Mouse (Mus musculus) liver, embryonic 11.5 days (tissue): ENCODE data around the gene Wwc2. TPM values are rescaled to one million over a fixed set of nuclear protein-coding genes. Genes with fewer than 3 reads are reported as not detected.

ENCODE experiments used
- ATAC-seq: fragments of 200-750 bp; cut with Nextera tagmentation; replicated peaks from 2 replicates; pipeline ENCODE4 v1.8.0; 2017; ENCODE audit warnings: moderate number of reproducible peaks, mild to moderate bottlenecking, moderate TSS enrichment, moderate library complexity; ENCODE audit not compliant: low FRiP score
- DNase-seq: peaks from one replicate; pipeline ENCODE4 v3.0.0-alpha.2; 2017; ENCODE audit warnings: low spot score
- H3K27ac ChIP-seq: fragments of 300-500 bp; sonication (generic); 2 replicates; pipeline ENCODE4 v1.5.1; 2014; ENCODE audit warnings: mild to moderate bottlenecking, low read depth, low read length, control low read depth
- H3K27me3 ChIP-seq: fragments of 300-500 bp; sonication (generic); replicated peaks from 2 replicates; pipeline ENCODE4 v1.6.1; 2014; ENCODE audit warnings: low read length, mixed read lengths; ENCODE audit not compliant: control insufficient read depth, insufficient read depth
- H3K36me3 ChIP-seq: fragments of 300-500 bp; sonication (generic); 2 replicates; pipeline ENCODE4 v1.6.1; 2014; ENCODE audit warnings: mild to moderate bottlenecking, low read length, moderate library complexity, mixed read lengths; ENCODE audit not compliant: control insufficient read depth, insufficient read depth
- H3K4me1 ChIP-seq: fragments of 300-500 bp; sonication (generic); replicated peaks from 2 replicates; pipeline ENCODE4 v1.6.1; 2014; ENCODE audit warnings: low read length, mixed read lengths; ENCODE audit not compliant: control insufficient read depth, insufficient read depth
- H3K4me2 ChIP-seq: fragments of 300-500 bp; sonication (generic); 2 replicates; pipeline ENCODE4 v1.6.1; 2014; ENCODE audit warnings: mild to moderate bottlenecking, control low read depth, moderate library complexity
- H3K4me3 ChIP-seq: fragments of 300-500 bp; sonication (generic); 2 replicates; pipeline ENCODE4 v1.5.1; 2014; ENCODE audit warnings: low read depth, low read length, control low read depth
- H3K9ac ChIP-seq: fragments of 300-500 bp; sonication (generic); 2 replicates; pipeline ENCODE4 v1.6.1; 2014; ENCODE audit warnings: low read depth, low read length, control low read depth
- H3K9me3 ChIP-seq: fragments of 300-500 bp; sonication (generic); 2 replicates; pipeline ENCODE4 v1.6.1; 2016; ENCODE audit warnings: low read length, inconsistent platforms, mixed read lengths; ENCODE audit not compliant: control insufficient read depth
- WGBS: fragments of 180-500 bp; shearing (Covaris S2); extraction: QIAGEN DNeasy Blood & Tissue Kit; methylation state at CpG from one replicate; pipeline ENCODE4 v1.1.7; 2014; 5-methylcytosine and 5-hydroxymethylcytosine counted together
- polyA plus RNA-seq: library from polyadenylated mRNA; unstranded; fragments of >200 nt; fragmentation: Nextera tagmentation; extraction: Ambion mirVana; gene quantifications from 2 replicates; pipeline ENCODE4 v1.2.1, GENCODE M21; 2014

The Wwc2 gene
- polyA plus RNA-seq, 1 experiment from 2014 or later, result 7.3 TPM

- no peak overlapping the region for H3K4me3 ChIP-seq
- no peak for ATAC-seq
- WGBS, result 82% methylated on average over 7 of the region's 7 CpGs
Observed at GRCm38 (mm10) chr8:47914946-47915345, 75.8 kb downstream of the Wwc2 start.

GRCm38 (mm10) chr8:47914161-47914560, 76.6 kb downstream of the Wwc2 start:
- Histone ChIP-seq H3K4me1 (no peaks in the 10 kb centered on the region), H3K36me3 (no peaks in the 10 kb centered on the region), H3K27me3 (no peaks in the 10 kb centered on the region), H3K9ac (no peak overlapping the region), H3K9me3 (0 out of 2 replicates have a peak, but pooled peaks cover 2% of the 10 kb centered on the region), H3K4me3 (no peak overlapping the region), H3K4me2 (no peak overlapping the region), H3K27ac (no peak overlapping the region)
- no peak for DNase-seq
- no peak for ATAC-seq
- 86% methylated on average over 8 of the region's 8 CpGs for WGBS

More at GRCm38 (mm10) chr8:47914946-47915345, 75.8 kb downstream of the Wwc2 start:
- DNase-seq, result no peak
- H3K9ac ChIP-seq, result no peak overlapping the region
- H3K27ac ChIP-seq, result no peak overlapping the region
- no peaks in the 10 kb centered on the region for H3K4me1 ChIP-seq
- H3K36me3 ChIP-seq, result peaks cover 1% of the 10 kb centered on the region
- no peak overlapping the region for H3K4me2 ChIP-seq
- H3K9me3 ChIP-seq, result no peaks in the 10 kb centered on the region
- no peaks in the 10 kb centered on the region for H3K27me3 ChIP-seq

GRCm38 (mm10) chr8:47913621-47914020, 77.1 kb downstream of the Wwc2 start:
- no peaks in the 10 kb centered on the region for H3K36me3 ChIP-seq
- no peak for ATAC-seq
- 92% methylated on average over 9 of the region's 9 CpGs for WGBS
- no peak overlapping the region for H3K4me2 ChIP-seq
- H3K4me1 ChIP-seq, result no peaks in the 10 kb centered on the region
- H3K27ac ChIP-seq, result no peak overlapping the region
- no peak for DNase-seq
- H3K27me3 ChIP-seq, result no peaks in the 10 kb centered on the region
- H3K4me3 ChIP-seq, result no peak overlapping the region
- H3K9me3 ChIP-seq, result 0 out of 2 replicates have a peak, but pooled peaks cover 2% of the 10 kb centered on the region
- H3K9ac ChIP-seq, result no peak overlapping the region

- ATAC-seq, result no peak
- H3K27me3 ChIP-seq, result no peaks in the 10 kb centered on the region
- no peaks in the 10 kb centered on the region; the same call in 1 of the 2 replicates for H3K4me1 ChIP-seq
- H3K9me3 ChIP-seq, result 0 out of 2 replicates have a peak, but pooled peaks cover 2% of the 10 kb centered on the region
- H3K9ac ChIP-seq, result no peak overlapping the region
- DNase-seq, result no peak
- WGBS, result 92% methylated on average over 11 of the region's 11 CpGs
- no peak overlapping the region for H3K27ac ChIP-seq
- no peak overlapping the region for H3K4me3 ChIP-seq
- H3K4me2 ChIP-seq, result no peak overlapping the region
- H3K36me3 ChIP-seq, result no peaks in the 10 kb centered on the region
Observed at GRCm38 (mm10) chr8:47909681-47910080, 81.0 kb downstream of the Wwc2 start.

GRCm38 (mm10) chr8:47907056-47907455, 83.7 kb downstream of the Wwc2 start:
- DNase-seq, result no peak
- WGBS, result 71% methylated on average over 9 of the region's 9 CpGs
- H3K27me3 ChIP-seq, result no peaks in the 10 kb centered on the region
- no peak overlapping the region for H3K4me2 ChIP-seq
- ATAC-seq, result no peak
- H3K4me1 ChIP-seq, result no peaks in the 10 kb centered on the region; the same call in 1 of the 2 replicates
- H3K9ac ChIP-seq, result no peak overlapping the region
- no peak overlapping the region for H3K27ac ChIP-seq
- H3K9me3 ChIP-seq, result 0 out of 2 replicates have a peak, but pooled peaks cover 2% of the 10 kb centered on the region
- H3K36me3 ChIP-seq, result no peaks in the 10 kb centered on the region
- no peak overlapping the region for H3K4me3 ChIP-seq

DNA sequence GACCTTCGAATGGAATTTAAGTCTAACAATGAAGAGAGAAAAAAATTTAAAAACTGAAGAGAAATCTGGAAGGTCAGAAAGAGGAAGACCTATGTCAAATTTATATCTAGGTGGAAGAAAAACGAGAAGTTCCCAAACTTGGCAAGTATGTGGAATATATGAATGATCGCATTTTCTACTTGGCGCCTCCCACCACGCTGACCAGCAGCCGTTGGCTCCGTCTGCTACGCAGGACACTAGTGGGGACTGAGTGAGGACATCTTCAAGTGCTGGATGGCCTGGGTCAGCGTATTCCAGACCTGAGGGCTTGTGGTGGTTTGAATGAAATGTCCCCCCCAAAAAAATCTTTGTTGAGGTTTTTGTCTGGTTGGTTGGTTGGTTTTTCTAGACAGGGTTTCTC, 84.6 kb downstream of the Wwc2 start:
- WGBS, result 87% methylated on average over 9 of the region's 9 CpGs

GRCm38 (mm10) chr8:47905256-47905655, 85.5 kb downstream of the Wwc2 start:
- ATAC-seq, result no peak
- Histone ChIP-seq H3K4me1 (no peaks in the 10 kb centered on the region; the same call in 1 of the 2 replicates), H3K27ac (no peak overlapping the region), H3K4me3 (no peak overlapping the region), H3K9me3 (0 out of 2 replicates have a peak, but pooled peaks cover 2% of the 10 kb centered on the region), H3K36me3 (no peaks in the 10 kb centered on the region), H3K4me2 (no peak overlapping the region), H3K9ac (no peak overlapping the region), H3K27me3 (no peaks in the 10 kb centered on the region)
- DNase-seq, result no peak
- WGBS, result 93% methylated on average over 7 of the region's 7 CpGs

More for the DNA sequence above, 84.6 kb downstream of the Wwc2 start:
- no peak for DNase-seq
- Histone ChIP-seq H3K4me3 (no peak overlapping the region), H3K9ac (no peak overlapping the region), H3K27me3 (no peaks in the 10 kb centered on the region), H3K9me3 (0 out of 2 replicates have a peak, but pooled peaks cover 2% of the 10 kb centered on the region), H3K4me1 (no peaks in the 10 kb centered on the region; the same call in 1 of the 2 replicates), H3K27ac (no peak overlapping the region), H3K4me2 (no peak overlapping the region), H3K36me3 (no peaks in the 10 kb centered on the region)
- ATAC-seq, result no peak

- Histone ChIP-seq H3K4me3 (no peak overlapping the region), H3K9ac (no peak overlapping the region), H3K9me3 (no peaks in the 10 kb centered on the region), H3K4me1 (no peaks in the 10 kb centered on the region; the same call in 1 of the 2 replicates), H3K27me3 (no peaks in the 10 kb centered on the region), H3K4me2 (no peak overlapping the region), H3K36me3 (no peaks in the 10 kb centered on the region), H3K27ac (no peak overlapping the region)
- DNase-seq (no peak), ATAC-seq (no peak)
- WGBS, result 75% methylated on average over 7 of the region's 7 CpGs
Observed at GRCm38 (mm10) chr8:47904004-47904403, 86.7 kb downstream of the Wwc2 start.

- ATAC-seq, result no peak
Observed at GRCm38 (mm10) chr8:47902704-47903103, 88.0 kb downstream of the Wwc2 start.

More at GRCm38 (mm10) chr8:47902704-47903103, 88.0 kb downstream of the Wwc2 start:
- H3K27me3 ChIP-seq, result no peaks in the 10 kb centered on the region
- WGBS, result 89% methylated on average over 3 of the region's 3 CpGs
- H3K9ac ChIP-seq, result no peak overlapping the region
- H3K4me3 ChIP-seq, result no peak overlapping the region
- no peak overlapping the region for H3K4me2 ChIP-seq
- no peak overlapping the region for H3K27ac ChIP-seq
- DNase-seq, result no peak
- no peaks in the 10 kb centered on the region for H3K9me3 ChIP-seq
- no peaks in the 10 kb centered on the region for H3K36me3 ChIP-seq
- no peaks in the 10 kb centered on the region; the same call in 1 of the 2 replicates for H3K4me1 ChIP-seq
